Mouse (Mus musculus): ENCODE data around the gene Dph7.

DNA sequence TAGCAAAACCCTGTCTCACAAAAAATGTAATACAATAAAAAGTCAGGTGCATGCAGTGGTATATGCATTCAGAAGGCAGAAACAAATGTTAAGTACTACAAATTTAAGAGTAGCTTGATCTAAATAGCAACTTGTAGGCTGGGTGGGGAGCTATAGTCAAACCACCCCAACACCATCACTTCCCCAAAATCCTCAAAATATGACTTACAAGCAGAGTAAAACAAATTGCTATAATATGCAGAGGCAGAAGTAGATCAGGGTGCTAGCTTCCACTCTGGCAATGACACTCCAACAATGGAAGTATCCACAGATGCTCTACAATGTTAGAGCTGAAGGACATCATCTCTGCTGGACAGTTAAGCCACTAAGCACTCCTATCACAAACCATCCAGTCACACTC, 49.6 kb upstream of the Dph7 start:
- TF ChIP-seq CTCF (IDR thresholded peaks at IDR 0.05; ENCODE audit: insufficient read depth, low read depth, low read length), result no peak
- no peak for TF ChIP-seq POLR2A (IDR thresholded peaks at IDR 0.05; ENCODE audit: insufficient read depth, low read depth, low read length)
